Mouse (Mus musculus) cortical plate, adult 2 months (tissue): ENCODE measurements around the gene Cd52.

Source experiments
- CTCF ChIP-seq: fragments of 200-500 bp; IDR thresholded peaks from 2 replicates; pipeline ENCODE4 v1.5.1; 2011; ENCODE audit warnings: mild to moderate bottlenecking, control low read depth, low read length; ENCODE audit not compliant: insufficient read depth; ENCODE audit errors: extremely low read depth
- POLR2A ChIP-seq: fragments of 200-500 bp; IDR thresholded peaks from 2 replicates; pipeline ENCODE4 v1.6.1; 2011; ENCODE audit warnings: mild to moderate bottlenecking, low read length, control low read depth; ENCODE audit not compliant: insufficient read depth; ENCODE audit errors: extremely low read depth

GRCm38 (mm10) chr4:134092382-134093288 is 2.2 kb downstream of the Cd52 start:
- TF ChIP-seq CTCF (peak; percentile 58), POLR2A (no peak)
